Mouse (Mus musculus) heart, embryonic 14.5 days (tissue): Measurements from ENCODE around the gene Nynrin. TPM values are rescaled to one million over a fixed set of nuclear protein-coding genes. Genes with fewer than 3 reads are reported as not detected.

Experiments used
- ATAC-seq: fragments of 200-750 bp; cut with Nextera tagmentation; 2 replicates; pipeline ENCODE4 v1.8.0; 2017; ENCODE audit warnings: low read depth, moderate TSS enrichment; ENCODE audit not compliant: insufficient number of reproducible peaks, insufficient read depth, low FRiP score
- H3K27ac ChIP-seq, 2 experiments: fragments of 200-500 bp in 1 of 2; fragments of 300-500 bp in 1 of 2; sonication (generic) in 1 of 2; replicated peaks in 1 of 2; 2 replicates each; pipeline ENCODE4 v1.5.1; 2012 to 2014; ENCODE audit warnings: low read depth in 2 of 2, low read length in 2 of 2, control low read depth in 1 of 2, mild to moderate bottlenecking in 1 of 2, mixed read lengths in 1 of 2; ENCODE audit not compliant: control insufficient read depth in 1 of 2, insufficient read depth in 1 of 2
- H3K27me3 ChIP-seq: fragments of 300-500 bp; sonication (generic); 2 replicates; pipeline ENCODE4 v1.6.1; 2014; ENCODE audit warnings: mild to moderate bottlenecking, low read length, control low read depth; ENCODE audit not compliant: control insufficient read depth, insufficient read depth
- H3K36me3 ChIP-seq: fragments of 300-500 bp; sonication (generic); 2 replicates; pipeline ENCODE4 v1.6.1; 2014; ENCODE audit warnings: mild to moderate bottlenecking, control low read depth, low read length, mixed read lengths; ENCODE audit not compliant: control insufficient read depth, insufficient read depth
- H3K4me1 ChIP-seq, 2 experiments: fragments of 200-500 bp in 1 of 2; fragments of 300-500 bp in 1 of 2; sonication (generic) in 1 of 2; 2 replicates each; pipeline ENCODE4 v1.6.1; 2012 to 2014; ENCODE audit warnings: low read length in 2 of 2, control low read depth in 1 of 2, mixed read lengths in 1 of 2; ENCODE audit not compliant: control insufficient read depth in 2 of 2, insufficient read depth in 2 of 2
- H3K4me2 ChIP-seq: fragments of 300-500 bp; sonication (generic); 2 replicates; pipeline ENCODE4 v1.6.1; 2014; ENCODE audit warnings: mild to moderate bottlenecking, low read length
- H3K4me3 ChIP-seq, 2 experiments: fragments of 200-500 bp in 1 of 2; fragments of 300-500 bp in 1 of 2; sonication (generic) in 1 of 2; 2 replicates each; pipeline ENCODE4 v1.5.1; 2012 to 2014; ENCODE audit warnings: low read length in 2 of 2, mild to moderate bottlenecking in 2 of 2, control low read depth in 1 of 2, low read depth in 1 of 2, moderate library complexity in 1 of 2; ENCODE audit not compliant: control insufficient read depth in 1 of 2, insufficient read depth in 1 of 2
- H3K9ac ChIP-seq: fragments of 300-500 bp; sonication (generic); 2 replicates; pipeline ENCODE4 v1.6.1; 2014; ENCODE audit warnings: mild to moderate bottlenecking, low read length
- H3K9me3 ChIP-seq: fragments of 300-500 bp; sonication (generic); 2 replicates; pipeline ENCODE4 v1.6.1; 2016; ENCODE audit warnings: low read length, control low read depth; ENCODE audit not compliant: control insufficient read depth
- WGBS: fragments of 180-500 bp; shearing (Covaris S2); extraction: QIAGEN DNeasy Blood & Tissue Kit; methylation state at CpG from one replicate; pipeline ENCODE4 v1.1.7; 2014; 5-methylcytosine and 5-hydroxymethylcytosine counted together
- polyA plus RNA-seq: library from polyadenylated mRNA; unstranded; fragments of >200 nt; fragmentation: Nextera tagmentation; extraction: Ambion mirVana; gene quantifications from 2 replicates; pipeline ENCODE4 v1.2.1, GENCODE M21; 2014

Gene Nynrin
- polyA plus RNA-seq, 1 experiment from 2014 or later: 12.4 TPM

DNA sequence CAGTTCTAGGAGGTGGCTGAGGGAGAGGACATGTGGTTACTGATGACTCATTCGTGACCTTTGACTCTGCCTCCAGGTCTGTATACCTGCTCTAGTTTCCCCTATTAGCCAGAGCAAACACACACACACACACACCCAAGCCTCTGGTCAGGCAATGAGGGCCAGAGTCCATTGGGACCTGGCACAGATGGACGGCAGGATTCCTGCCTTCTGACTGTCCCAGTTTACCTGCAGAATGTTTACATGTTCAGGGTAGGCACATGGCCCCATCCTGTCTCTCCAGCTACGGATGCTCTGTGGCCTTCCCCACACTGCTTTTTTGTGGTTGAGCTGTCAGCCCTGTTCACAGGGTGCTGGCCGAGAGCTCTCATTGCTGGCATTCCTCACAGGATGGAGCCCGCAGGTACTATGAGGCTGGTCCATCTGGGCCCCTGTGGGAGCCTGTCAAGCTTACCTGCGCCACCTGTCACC lies 28.4 kb downstream of the Nynrin start:
- H3K27ac ChIP-seq: no peak overlapping the region
- peaks cover 20 to 38% of the 10 kb centered on the region in 2 experiments for H3K4me1 ChIP-seq
- peaks cover 12% of the 10 kb centered on the region for H3K36me3 ChIP-seq
- no peak overlapping the region for H3K4me2 ChIP-seq
- H3K9me3 ChIP-seq: no peaks in the 10 kb centered on the region
- no peak for ATAC-seq
- H3K4me3 ChIP-seq: no peak overlapping the region
- no peak overlapping the region for H3K9ac ChIP-seq
- 67% methylated on average over 6 of the region's 6 CpGs for WGBS
- no peaks in the 10 kb centered on the region for H3K27me3 ChIP-seq

DNA sequence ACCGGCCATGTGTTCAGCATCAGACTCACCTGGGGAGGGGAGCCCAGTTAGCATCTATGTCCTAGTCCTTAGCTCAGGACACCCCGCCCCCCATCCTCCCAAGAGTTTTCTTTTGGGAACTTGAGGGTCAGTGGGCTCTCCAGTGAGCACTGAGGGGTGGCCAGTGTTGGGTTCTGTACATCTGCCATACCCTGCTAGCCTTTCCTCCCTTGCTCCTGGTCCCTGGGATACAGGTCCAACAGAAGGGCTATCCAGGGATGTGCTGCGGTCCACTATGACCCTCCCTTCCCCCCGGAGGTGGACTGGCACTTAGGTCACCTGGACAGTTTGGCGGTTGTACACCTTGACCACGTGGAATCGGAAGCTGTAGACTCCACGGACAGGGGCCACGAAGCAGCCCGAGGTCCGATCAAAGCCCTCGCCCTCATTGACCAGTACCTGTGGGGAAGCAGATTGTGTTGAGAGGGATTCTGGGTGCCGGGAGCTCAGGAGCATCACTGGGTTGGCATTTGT lies 29.4 kb downstream of the Nynrin start:
- no peak overlapping the region for H3K4me3 ChIP-seq
- no peak for ATAC-seq
- no peak overlapping the region for H3K4me2 ChIP-seq
- 88% methylated on average over 13 of the region's 13 CpGs for WGBS
- peaks cover 22% of the 10 kb centered on the region for H3K36me3 ChIP-seq
- no peak overlapping the region for H3K27ac ChIP-seq
- H3K4me1 ChIP-seq: peaks cover 16 to 31% of the 10 kb centered on the region in 2 experiments
- no peaks in the 10 kb centered on the region for H3K9me3 ChIP-seq
- no peaks in the 10 kb centered on the region for H3K27me3 ChIP-seq
- H3K9ac ChIP-seq: no peak overlapping the region

DNA sequence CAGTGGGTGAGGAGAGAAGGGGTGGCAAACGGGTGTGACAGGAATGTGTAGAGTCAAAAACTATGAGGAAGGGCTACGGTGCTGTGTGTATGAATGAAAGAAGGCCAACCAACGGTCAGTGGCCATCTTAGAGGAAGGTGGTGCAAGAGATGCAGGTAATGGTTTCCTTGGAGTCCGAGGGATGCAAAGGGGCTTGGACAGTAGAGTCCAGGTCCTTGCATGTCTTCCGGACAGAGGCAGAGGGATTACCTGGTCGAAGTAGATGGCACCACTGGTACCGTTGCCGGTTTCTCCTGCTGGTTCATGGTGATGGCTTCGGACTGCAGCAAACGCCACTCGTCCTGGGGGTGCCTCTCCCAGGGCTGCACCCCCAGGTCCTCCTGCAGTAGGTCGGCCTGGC lies 29.9 kb downstream of the Nynrin start:
- peak overlapping the region; percentile 87 to 94; a peak in 3 of 4 replicates for H3K27ac ChIP-seq

DNA sequence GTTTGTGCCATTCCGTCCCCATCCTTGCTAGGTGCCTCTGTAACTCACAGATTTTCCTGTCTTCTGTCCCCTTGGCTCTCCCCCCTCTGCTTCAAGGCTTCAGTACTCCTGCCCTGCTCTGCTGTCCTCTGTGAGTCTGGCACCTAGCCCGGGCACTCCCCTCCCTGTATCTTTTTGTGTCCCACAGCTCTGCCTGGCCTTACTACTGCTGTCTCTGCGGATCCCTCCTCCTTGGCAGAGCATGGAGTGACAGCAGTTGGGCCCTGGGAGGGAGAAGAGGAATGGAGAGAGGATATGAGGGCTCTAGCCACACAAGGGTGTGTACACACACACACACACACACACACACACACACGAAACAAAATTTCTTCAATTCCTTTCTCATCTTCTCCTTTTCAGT lies 30.4 kb downstream of the Nynrin start, which contains the start of gene Cbln3:
Gene Cbln3 (minus strand): TSS at position 227 of the 400 bp plus-strand sequence.
- 28% methylated on average over 4 of the region's 4 CpGs for WGBS
- ATAC-seq: peak; percentile 54
- Histone ChIP-seq H3K4me3 (peak within 1 kb of the TSS; percentile 84), H3K36me3 (peaks cover 32% of the 10 kb centered on the region), H3K9ac (peak within 1 kb of the TSS; percentile 93), H3K4me2 (peak within 1 kb of the TSS; percentile 81), H3K9me3 (no peaks in the 10 kb centered on the region), H3K27ac (peak within 1 kb of the TSS; percentile 87 to 94), H3K4me1 (peaks cover 14 to 26% of the 10 kb centered on the region in 2 experiments), H3K27me3 (no peaks in the 10 kb centered on the region)

More for the DNA sequence above, 29.9 kb downstream of the Nynrin start:
- H3K4me3 ChIP-seq: no peak overlapping the region
- H3K9me3 ChIP-seq: no peaks in the 10 kb centered on the region
- H3K9ac ChIP-seq: peak overlapping the region; percentile 93; the same call in 1 of the 2 replicates
- ATAC-seq: no peak
- H3K4me2 ChIP-seq: peak overlapping the region; percentile 81
- peaks cover 27% of the 10 kb centered on the region for H3K36me3 ChIP-seq
- H3K4me1 ChIP-seq: peaks cover 14 to 27% of the 10 kb centered on the region in 2 experiments
- no peaks in the 10 kb centered on the region for H3K27me3 ChIP-seq
- 87% methylated on average over 12 of the region's 12 CpGs for WGBS

DNA sequence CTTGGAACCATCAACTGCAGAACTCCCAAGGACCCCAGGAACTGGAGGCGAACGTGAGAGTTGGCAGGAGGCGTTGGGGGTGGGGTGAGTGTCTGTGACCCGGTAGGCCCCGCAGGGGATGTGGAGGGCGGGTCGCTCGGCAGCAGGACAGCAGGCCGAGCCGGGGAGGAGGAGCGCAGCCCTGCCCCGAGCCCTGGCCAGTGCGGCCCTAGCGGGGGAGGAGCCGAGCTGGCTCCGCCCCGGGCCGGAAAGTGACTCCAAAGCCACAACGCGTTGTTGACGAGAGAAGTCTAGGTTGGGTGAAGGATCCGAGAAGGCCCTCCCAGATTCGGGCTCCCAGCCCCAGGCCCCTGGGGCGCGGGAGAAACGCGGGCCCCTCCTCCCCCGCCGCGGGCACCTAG lies 30.9 kb downstream of the Nynrin start, which contains the start of gene Khnyn:
Gene Khnyn (plus strand): TSS at position 235 of the 401 bp plus-strand sequence.
- Histone ChIP-seq H3K9ac (peak within 1 kb of the TSS; percentile 93), H3K27ac (peak within 1 kb of the TSS; percentile 87 to 94), H3K4me1 (peaks cover 14 to 26% of the 10 kb centered on the region in 2 experiments), H3K9me3 (no peaks in the 10 kb centered on the region), H3K4me3 (peak within 1 kb of the TSS; percentile 84), H3K27me3 (no peaks in the 10 kb centered on the region), H3K36me3 (peaks cover 37% of the 10 kb centered on the region), H3K4me2 (peak within 1 kb of the TSS; percentile 81)
- peak; percentile 95 for ATAC-seq
- WGBS: under 1% methylated on average over 27 of the region's 30 CpGs

DNA sequence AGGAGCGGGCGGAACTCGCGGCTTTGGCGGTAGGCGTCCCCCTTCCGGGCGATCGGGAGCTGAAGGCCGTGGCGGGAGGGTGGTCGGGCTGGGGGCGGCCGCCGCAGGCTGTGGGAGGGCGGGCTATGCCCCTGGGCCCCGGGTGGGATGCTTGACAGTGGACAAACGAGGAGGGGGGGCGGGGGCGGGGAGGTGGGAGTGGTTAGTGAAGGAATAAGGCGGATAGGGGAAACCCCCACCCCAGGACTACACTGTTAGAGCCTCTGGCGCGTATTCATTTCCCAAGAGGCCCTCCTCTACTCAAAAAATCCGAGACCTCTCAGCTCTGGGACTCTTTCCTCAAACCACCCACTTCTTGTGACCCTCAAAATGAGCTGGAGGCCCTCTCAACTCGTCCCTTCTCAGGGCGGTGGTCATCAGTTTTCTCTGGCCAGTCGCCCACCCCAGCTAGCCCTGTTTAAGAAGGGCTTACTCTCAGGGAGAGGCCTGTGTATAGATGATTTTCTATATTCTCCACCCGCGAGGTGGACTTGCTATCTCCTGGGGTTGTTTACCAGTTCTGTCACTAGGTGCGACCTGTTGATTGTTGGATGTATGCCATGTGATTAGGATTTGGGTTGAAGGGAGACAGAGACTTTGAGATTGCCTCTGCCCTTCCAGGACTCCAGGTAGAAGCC lies 31.4 kb downstream of the Nynrin start:
- Histone ChIP-seq H3K27ac (peak overlapping the region; percentile 87 to 94), H3K9me3 (no peaks in the 10 kb centered on the region), H3K4me2 (peak overlapping the region; percentile 81), H3K27me3 (no peaks in the 10 kb centered on the region), H3K4me3 (peak overlapping the region; percentile 84), H3K36me3 (peaks cover 42% of the 10 kb centered on the region), H3K9ac (peak overlapping the region; percentile 93), H3K4me1 (peaks cover 14 to 26% of the 10 kb centered on the region in 2 experiments)
- WGBS: 1% methylated on average over 14 of the region's 30 CpGs
- peak; percentile 49 for ATAC-seq

DNA sequence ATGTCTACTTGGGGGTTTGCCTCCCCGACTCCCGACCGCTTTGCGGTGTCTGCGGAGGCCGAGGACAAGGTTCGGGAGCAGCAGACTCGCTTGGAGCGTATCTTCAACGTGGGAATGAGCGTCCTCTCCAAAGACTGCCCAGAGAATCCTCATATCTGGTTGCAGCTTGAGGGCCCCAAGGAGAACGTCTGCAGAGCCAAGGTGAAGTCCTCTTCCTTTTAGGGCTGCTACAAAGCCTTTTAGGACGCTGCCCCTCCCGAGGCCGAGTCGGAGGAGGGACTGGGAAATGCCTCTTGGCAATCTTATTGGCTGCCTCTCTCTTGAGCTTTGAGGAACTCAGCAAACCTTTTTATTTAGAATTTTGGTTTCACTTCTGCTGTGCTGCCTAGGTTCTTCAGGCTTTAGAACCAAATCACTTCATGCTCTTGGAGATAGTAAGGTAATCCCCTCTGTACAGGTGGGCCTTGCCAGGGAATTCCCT lies 32.0 kb downstream of the Nynrin start:
- H3K27ac ChIP-seq: peak overlapping the region; percentile 79 to 94
- peaks cover 14 to 26% of the 10 kb centered on the region in 2 experiments for H3K4me1 ChIP-seq
- H3K36me3 ChIP-seq: peaks cover 48% of the 10 kb centered on the region
- ATAC-seq: no peak
- H3K9ac ChIP-seq: peak overlapping the region; percentile 93
- WGBS: 4% methylated on average over 16 of the region's 16 CpGs
- no peaks in the 10 kb centered on the region for H3K9me3 ChIP-seq
- H3K4me3 ChIP-seq: peak overlapping the region; percentile 84
- H3K4me2 ChIP-seq: peak overlapping the region; percentile 81
- H3K27me3 ChIP-seq: no peaks in the 10 kb centered on the region
